Mouse (Mus musculus): Measurements from ENCODE around the gene Gm45021.

The Gm45021 gene

DNA sequence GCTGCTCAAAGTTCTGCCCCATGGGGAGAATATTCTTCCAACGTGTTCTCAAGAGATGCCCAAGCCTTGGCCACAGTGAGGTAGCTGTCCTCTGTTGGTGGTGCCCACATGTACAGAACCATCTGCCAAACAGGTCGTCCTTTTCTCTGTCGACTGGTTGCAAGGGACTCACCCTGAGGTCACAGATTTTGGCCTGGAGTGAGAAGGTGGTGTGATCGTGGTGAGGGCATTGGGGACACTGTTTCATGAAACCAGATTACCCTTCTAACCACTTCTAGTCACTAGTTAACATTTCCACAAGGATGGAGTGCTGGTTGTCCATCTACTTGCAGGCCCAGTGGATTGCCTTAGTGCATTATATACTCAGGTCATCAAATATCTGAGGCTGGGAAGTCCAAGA is 59.4 kb downstream of the Gm45021 start:
- DNase-seq (ENCODE audit: low spot score): no peak

DNA sequence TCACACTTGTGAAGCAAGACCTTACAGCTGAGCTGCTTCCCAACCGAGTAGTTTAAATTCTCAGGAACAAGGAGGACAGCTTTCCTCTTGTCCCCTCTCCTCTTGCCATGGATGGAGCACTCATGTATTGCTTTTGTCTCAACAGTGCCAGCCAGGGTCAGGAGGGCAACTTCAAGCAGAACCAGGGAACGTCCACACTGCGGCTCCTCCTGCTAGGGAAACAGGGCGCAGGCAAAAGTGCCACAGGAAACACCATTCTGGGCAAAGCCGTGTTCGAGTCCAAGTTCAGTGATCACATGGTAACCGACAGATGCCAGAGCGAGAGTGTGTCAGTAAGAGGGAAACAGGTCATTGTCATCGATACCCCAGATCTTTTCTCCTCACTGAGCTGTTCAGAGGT is 60.6 kb downstream of the Gm45021 start:
- no peak for DNase-seq (ENCODE audit: low spot score)

DNA sequence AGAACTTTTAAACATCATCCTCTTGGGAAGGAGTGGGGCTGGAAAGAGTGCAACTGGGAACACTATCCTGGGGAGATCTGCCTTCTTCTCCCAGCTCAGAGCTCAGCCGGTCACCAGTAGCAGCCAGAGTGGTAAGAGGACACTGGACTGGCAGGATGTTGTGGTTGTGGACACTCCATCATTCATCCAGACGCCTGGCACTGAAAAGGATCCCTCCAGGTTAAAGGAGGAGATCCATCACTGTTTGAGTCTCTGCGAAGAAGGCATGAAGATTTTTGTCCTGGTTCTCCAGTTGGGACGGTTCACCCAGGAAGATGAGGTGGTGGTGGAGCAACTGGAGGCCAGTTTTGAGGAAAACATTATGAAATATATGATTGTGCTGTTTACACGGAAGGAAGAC is 69.3 kb downstream of the Gm45021 start:
- no peak for DNase-seq (ENCODE audit: low spot score)

All from T-cell, adult 2 months (primary cell).